Mouse (Mus musculus): ENCODE data around the gene Fam196b. TPM values are rescaled to one million over a fixed set of nuclear protein-coding genes. Genes with fewer than 3 reads are reported as not detected.

The Fam196b gene
- polyA plus RNA-seq, 1 experiment from 2014 or later: 3.6 TPM

GRCm38 (mm10) chr11:34315383-34315782 lies 761 bp downstream of the Fam196b start:
- Histone ChIP-seq H3K36me3 (ENCODE audit: control insufficient read depth, insufficient read depth, low read length) (no peaks in the 10 kb centered on the region), H3K9ac (ENCODE audit: low read depth, low read length) (peak overlapping the region; percentile 44), H3K4me2 (ENCODE audit: low read length) (peak overlapping the region; percentile 64), H3K27me3 (replicated peaks; ENCODE audit: control insufficient read depth, insufficient read depth, low read length) (no peaks in the 10 kb centered on the region), H3K9me3 (ENCODE audit: control insufficient read depth, low read length) (no peaks in the 10 kb centered on the region), H3K4me1 (ENCODE audit: control insufficient read depth, insufficient read depth, low read depth, low read length) (peaks cover 17% of the 10 kb centered on the region), H3K27ac (ENCODE audit: low read depth, low read length) (no peak overlapping the region), H3K4me3 (ENCODE audit: low read length) (peak overlapping the region; percentile 48)
- WGBS: 9% methylated on average over 5 of the region's 5 CpGs
- no peak for ATAC-seq

GRCm38 (mm10) chr11:34316176-34316575 lies 1.6 kb downstream of the Fam196b start:
- ATAC-seq: 0 out of 2 replicates have a peak, but pooled peaks have one; percentile 14
- Histone ChIP-seq H3K4me1 (ENCODE audit: control insufficient read depth, insufficient read depth, low read depth, low read length) (peaks cover 17% of the 10 kb centered on the region), H3K4me2 (ENCODE audit: low read length) (peak overlapping the region; percentile 64), H3K36me3 (ENCODE audit: control insufficient read depth, insufficient read depth, low read length) (no peaks in the 10 kb centered on the region), H3K9me3 (ENCODE audit: control insufficient read depth, low read length) (no peaks in the 10 kb centered on the region), H3K9ac (ENCODE audit: low read depth, low read length) (peak overlapping the region; percentile 44), H3K27me3 (replicated peaks; ENCODE audit: control insufficient read depth, insufficient read depth, low read length) (no peaks in the 10 kb centered on the region), H3K4me3 (ENCODE audit: low read length) (peak overlapping the region; percentile 48), H3K27ac (ENCODE audit: low read depth, low read length) (peak overlapping the region; percentile 51)
- 22% methylated on average over 10 of the region's 10 CpGs for WGBS

DNA sequence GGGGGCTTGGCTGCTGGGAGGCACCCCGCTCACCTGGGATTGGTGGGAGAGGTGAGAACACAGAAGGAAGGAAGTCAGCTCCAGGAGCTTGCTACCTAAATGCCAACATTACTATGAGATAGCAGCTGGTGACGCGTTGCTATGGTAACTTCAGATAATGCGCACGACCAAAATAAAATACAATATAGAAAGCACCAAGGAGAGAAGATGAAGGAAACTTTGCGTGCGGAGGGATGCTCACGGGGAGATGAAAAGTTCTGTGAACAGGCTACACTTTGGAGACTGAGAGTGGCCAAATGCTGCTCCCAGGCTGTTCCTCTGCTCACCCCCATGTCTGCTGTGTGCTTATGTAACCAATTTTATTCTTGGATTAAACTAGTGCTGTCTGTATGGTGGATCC lies 2.4 kb downstream of the Fam196b start:
- Histone ChIP-seq H3K27me3 (replicated peaks; ENCODE audit: control insufficient read depth, insufficient read depth, low read length) (no peaks in the 10 kb centered on the region), H3K4me3 (ENCODE audit: low read length) (peak overlapping the region; percentile 48), H3K27ac (ENCODE audit: low read depth, low read length) (no peak overlapping the region), H3K36me3 (ENCODE audit: control insufficient read depth, insufficient read depth, low read length) (no peaks in the 10 kb centered on the region), H3K9ac (ENCODE audit: low read depth, low read length) (peak overlapping the region; percentile 28; the same call in 1 of the 2 replicates), H3K9me3 (ENCODE audit: control insufficient read depth, low read length) (no peaks in the 10 kb centered on the region), H3K4me2 (ENCODE audit: low read length) (peak overlapping the region; percentile 64), H3K4me1 (ENCODE audit: control insufficient read depth, insufficient read depth, low read depth, low read length) (peaks cover 17% of the 10 kb centered on the region)
- WGBS: 56% methylated on average over 8 of the region's 8 CpGs
- peak; percentile 31 for ATAC-seq

- Histone ChIP-seq H3K4me1 (ENCODE audit: control insufficient read depth, insufficient read depth, low read depth, low read length) (peaks cover 19% of the 10 kb centered on the region), H3K9ac (ENCODE audit: low read depth, low read length) (no peak overlapping the region), H3K9me3 (ENCODE audit: control insufficient read depth, low read length) (no peaks in the 10 kb centered on the region)
These were observed 4.7 kb downstream of the Fam196b start for GRCm38 (mm10) chr11:34319282-34319681.

DNA sequence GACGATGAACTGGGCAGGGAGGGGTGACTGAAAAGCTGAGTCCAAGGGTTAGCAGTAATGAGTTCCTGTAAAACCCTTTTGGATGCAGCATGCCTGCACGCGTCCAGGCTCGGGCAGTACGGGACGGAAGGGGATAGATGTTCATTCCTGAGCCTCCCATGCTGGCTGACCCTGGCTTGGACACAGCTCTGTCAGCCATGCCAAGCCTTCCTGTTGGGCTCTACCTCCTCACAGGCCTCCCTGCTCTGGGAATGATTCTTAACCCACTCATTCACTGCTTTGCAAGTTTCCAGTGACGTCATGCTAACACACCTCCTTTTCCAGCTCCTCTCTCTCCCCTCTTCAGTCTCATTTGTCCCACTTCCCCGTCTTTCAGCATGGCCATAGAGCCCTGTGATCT lies 9.0 kb downstream of the Fam196b start:
- Histone ChIP-seq H3K4me1 (ENCODE audit: control insufficient read depth, insufficient read depth, low read depth, low read length) (peaks cover 2% of the 10 kb centered on the region; the same call in 1 of the 2 replicates), H3K36me3 (ENCODE audit: control insufficient read depth, insufficient read depth, low read length) (no peaks in the 10 kb centered on the region), H3K27me3 (replicated peaks; ENCODE audit: control insufficient read depth, insufficient read depth, low read length) (no peaks in the 10 kb centered on the region), H3K9ac (ENCODE audit: low read depth, low read length) (no peak overlapping the region), H3K4me3 (ENCODE audit: low read length) (no peak overlapping the region), H3K9me3 (ENCODE audit: control insufficient read depth, low read length) (no peaks in the 10 kb centered on the region), H3K4me2 (ENCODE audit: low read length) (no peak overlapping the region), H3K27ac (ENCODE audit: low read depth, low read length) (no peak overlapping the region)
- no peak for ATAC-seq
- WGBS: 74% methylated on average over 8 of the region's 8 CpGs

More at GRCm38 (mm10) chr11:34319282-34319681, 4.7 kb downstream of the Fam196b start:
- ATAC-seq: no peak
- no peak overlapping the region for H3K4me2 ChIP-seq (ENCODE audit: low read length)
- H3K27ac ChIP-seq (ENCODE audit: low read depth, low read length): no peak overlapping the region
- 87% methylated on average over 1 of the region's 1 CpGs for WGBS
- no peak overlapping the region for H3K4me3 ChIP-seq (ENCODE audit: low read length)
- H3K36me3 ChIP-seq (ENCODE audit: control insufficient read depth, insufficient read depth, low read length): no peaks in the 10 kb centered on the region
- no peaks in the 10 kb centered on the region for H3K27me3 ChIP-seq (replicated peaks; ENCODE audit: control insufficient read depth, insufficient read depth, low read length)

DNA sequence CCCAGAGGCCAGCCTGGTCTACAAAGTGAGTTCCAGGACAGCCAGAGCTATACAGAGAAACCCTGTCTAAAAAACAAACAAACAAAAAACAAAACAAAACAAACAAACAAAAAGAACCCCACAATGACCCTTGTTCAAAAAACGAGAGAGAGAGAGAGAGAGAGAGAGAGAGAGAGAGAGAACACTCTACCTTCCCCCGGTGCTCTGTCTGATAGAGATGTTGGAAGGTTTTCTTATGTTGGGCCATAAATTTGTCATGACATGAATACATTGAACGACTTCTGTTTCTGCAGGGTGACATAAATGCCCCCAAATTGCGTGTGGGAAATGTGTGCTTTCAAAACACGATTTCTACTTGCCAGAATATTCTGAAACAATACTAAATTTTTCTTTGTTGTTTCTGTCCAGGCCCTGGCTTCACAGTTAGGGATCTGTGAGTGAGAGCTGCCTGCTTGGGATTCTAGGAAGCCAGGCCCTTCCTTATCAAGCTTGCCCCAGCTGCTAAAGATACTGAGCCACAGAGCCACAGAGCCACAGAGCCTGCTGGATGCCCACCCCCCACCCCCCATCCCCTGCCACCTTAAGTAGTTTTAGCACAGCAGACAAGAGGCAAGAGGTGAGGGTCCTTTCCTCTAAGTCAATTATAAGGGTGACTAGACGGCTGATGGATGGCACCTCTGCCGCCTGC lies 17.9 kb downstream of the Fam196b start:
- H3K9ac ChIP-seq (ENCODE audit: low read depth, low read length): no peak overlapping the region
- H3K36me3 ChIP-seq (ENCODE audit: control insufficient read depth, insufficient read depth, low read length): no peaks in the 10 kb centered on the region
- no peak overlapping the region for H3K27ac ChIP-seq (ENCODE audit: low read depth, low read length)
- no peaks in the 10 kb centered on the region for H3K27me3 ChIP-seq (replicated peaks; ENCODE audit: control insufficient read depth, insufficient read depth, low read length)
- H3K4me3 ChIP-seq (ENCODE audit: low read length): no peak overlapping the region
- no peaks in the 10 kb centered on the region for H3K4me1 ChIP-seq (ENCODE audit: control insufficient read depth, insufficient read depth, low read depth, low read length)
- H3K9me3 ChIP-seq (ENCODE audit: control insufficient read depth, low read length): no peaks in the 10 kb centered on the region
- H3K4me2 ChIP-seq (ENCODE audit: low read length): no peak overlapping the region
- WGBS: 58% methylated on average over 7 of the region's 7 CpGs
- ATAC-seq: no peak

DNA sequence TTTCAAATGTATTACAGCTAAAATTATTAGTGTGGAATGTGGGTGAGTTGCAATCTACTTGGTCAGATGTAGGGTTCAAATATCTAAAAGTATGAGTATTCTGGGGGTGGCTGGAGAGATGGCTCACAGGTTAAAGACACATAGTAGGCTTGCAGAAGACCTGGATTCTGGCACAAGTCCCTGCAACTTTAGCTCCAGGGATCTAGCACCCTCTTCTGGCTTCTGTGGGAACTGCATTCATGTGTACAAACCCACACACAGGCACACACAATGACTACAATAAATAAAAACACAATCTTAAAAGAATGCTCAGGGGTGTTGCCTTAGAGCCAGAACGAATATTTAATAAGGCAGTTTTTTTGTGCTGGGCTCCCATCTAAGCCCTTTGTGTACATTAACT lies 23.3 kb downstream of the Fam196b start:
- peaks cover 4% of the 10 kb centered on the region; the same call in 1 of the 2 replicates for H3K4me1 ChIP-seq (ENCODE audit: control insufficient read depth, insufficient read depth, low read depth, low read length)
- no peak overlapping the region for H3K9ac ChIP-seq (ENCODE audit: low read depth, low read length)
- ATAC-seq: no peak
- no peaks in the 10 kb centered on the region for H3K9me3 ChIP-seq (ENCODE audit: control insufficient read depth, low read length)
- H3K4me3 ChIP-seq (ENCODE audit: low read length): no peak overlapping the region
- no peak overlapping the region for H3K27ac ChIP-seq (ENCODE audit: low read depth, low read length)
- no peaks in the 10 kb centered on the region for H3K36me3 ChIP-seq (ENCODE audit: control insufficient read depth, insufficient read depth, low read length)
- no peak overlapping the region for H3K4me2 ChIP-seq (ENCODE audit: low read length)
- no peaks in the 10 kb centered on the region for H3K27me3 ChIP-seq (replicated peaks; ENCODE audit: control insufficient read depth, insufficient read depth, low read length)
- 76% methylated on average over 1 of the region's 1 CpGs for WGBS

- no peaks in the 10 kb centered on the region for H3K27me3 ChIP-seq (replicated peaks; ENCODE audit: control insufficient read depth, insufficient read depth, low read length)
- no peaks in the 10 kb centered on the region for H3K9me3 ChIP-seq (ENCODE audit: control insufficient read depth, low read length)
- no peak overlapping the region for H3K9ac ChIP-seq (ENCODE audit: low read depth, low read length)
- no peaks in the 10 kb centered on the region for H3K36me3 ChIP-seq (ENCODE audit: control insufficient read depth, insufficient read depth, low read length)
- H3K4me3 ChIP-seq (ENCODE audit: low read length): no peak overlapping the region
- 73% methylated on average over 5 of the region's 5 CpGs for WGBS
- ATAC-seq: no peak
- no peak overlapping the region for H3K27ac ChIP-seq (ENCODE audit: low read depth, low read length)
- peaks cover 16% of the 10 kb centered on the region for H3K4me1 ChIP-seq (ENCODE audit: control insufficient read depth, insufficient read depth, low read depth, low read length)
- H3K4me2 ChIP-seq (ENCODE audit: low read length): no peak overlapping the region
These were observed 25.1 kb downstream of the Fam196b start for GRCm38 (mm10) chr11:34339693-34340092.

GRCm38 (mm10) chr11:34343742-34344307 lies 29.2 kb downstream of the Fam196b start:
- 34% methylated on average over 4 of the region's 4 CpGs for whole genome bisulfite sequencing
- Histone ChIP-seq H3K27me3 (replicated peaks; ENCODE audit: control insufficient read depth, insufficient read depth, low read length) (no peaks in the 10 kb centered on the region), H3K9ac (ENCODE audit: low read depth, low read length) (no peak overlapping the region), H3K4me3 (ENCODE audit: low read length) (no peak overlapping the region), H3K27ac (ENCODE audit: low read depth, low read length) (no peak overlapping the region), H3K9me3 (ENCODE audit: control insufficient read depth, low read length) (no peaks in the 10 kb centered on the region), H3K36me3 (ENCODE audit: control insufficient read depth, insufficient read depth, low read length) (no peaks in the 10 kb centered on the region), H3K4me1 (ENCODE audit: control insufficient read depth, insufficient read depth, low read depth, low read length) (peaks cover 22% of the 10 kb centered on the region), H3K4me2 (ENCODE audit: low read length) (no peak overlapping the region)
- no peak for ATAC-seq

Measured in hindbrain, embryonic 16.5 days (tissue).